Mouse (Mus musculus) forebrain, embryonic 16.5 days (tissue): ENCODE data around the gene Nmd3. TPM values are rescaled to one million over a fixed set of nuclear protein-coding genes. Genes with fewer than 3 reads are reported as not detected.

Experiments used
- ATAC-seq: fragments of 200-750 bp; cut with Nextera tagmentation; 2 replicates; pipeline ENCODE4 v1.8.0; 2017; ENCODE audit warnings: mild to moderate bottlenecking, moderate library complexity
- H3K27ac ChIP-seq: fragments of 300-500 bp; sonication (generic); 2 replicates; pipeline ENCODE4 v1.5.1; 2014; ENCODE audit warnings: low read length, control low read depth
- H3K27me3 ChIP-seq: fragments of 300-500 bp; sonication (generic); replicated peaks from 2 replicates; pipeline ENCODE4 v1.6.1; 2014; ENCODE audit warnings: low read length; ENCODE audit not compliant: control insufficient read depth, insufficient read depth
- H3K36me3 ChIP-seq: fragments of 300-500 bp; sonication (generic); 2 replicates; pipeline ENCODE4 v1.6.1; 2014; ENCODE audit not compliant: control insufficient read depth, insufficient read depth
- H3K4me1 ChIP-seq: fragments of 300-500 bp; sonication (generic); replicated peaks from 2 replicates; pipeline ENCODE4 v1.6.1; 2014; ENCODE audit warnings: low read length; ENCODE audit not compliant: control insufficient read depth, insufficient read depth
- H3K4me2 ChIP-seq: fragments of 300-500 bp; sonication (generic); 2 replicates; pipeline ENCODE4 v1.6.1; 2014; ENCODE audit warnings: mild to moderate bottlenecking, low read length, control low read depth
- H3K4me3 ChIP-seq: fragments of 300-500 bp; sonication (generic); replicated peaks from 2 replicates; pipeline ENCODE4 v1.5.1; 2014; ENCODE audit warnings: mild to moderate bottlenecking, low read length, control low read depth
- H3K9ac ChIP-seq: fragments of 300-500 bp; sonication (generic); replicated peaks from 2 replicates; pipeline ENCODE4 v1.6.1; 2014; ENCODE audit warnings: low read depth, low read length, control low read depth
- H3K9me3 ChIP-seq: fragments of 300-500 bp; sonication (generic); 2 replicates; pipeline ENCODE4 v1.6.1; 2016; ENCODE audit warnings: low read length; ENCODE audit not compliant: control insufficient read depth
- WGBS: fragments of 180-500 bp; shearing (Covaris S2); extraction: QIAGEN DNeasy Blood & Tissue Kit; methylation state at CpG from one replicate; pipeline ENCODE4 v1.1.7; 2014; 5-methylcytosine and 5-hydroxymethylcytosine counted together
- polyA plus RNA-seq: library from polyadenylated mRNA; unstranded; fragments of >200 nt; fragmentation: Nextera tagmentation; extraction: Ambion mirVana; gene quantifications from 2 replicates; pipeline ENCODE4 v1.2.1, GENCODE M21; 2015

Nmd3 gene
- polyA plus RNA-seq, 1 experiment from 2014 or later = 112 TPM

GRCm38 (mm10) chr3:69792823-69793417, 71.1 kb downstream of the Nmd3 start:
- no peak overlapping the region for H3K9ac ChIP-seq
- no peak overlapping the region for H3K4me3 ChIP-seq
- H3K4me2 ChIP-seq = no peak overlapping the region
- H3K27me3 ChIP-seq = no peaks in the 10 kb centered on the region
- 71% methylated on average over 3 of the region's 3 CpGs for WGBS
- no peak for ATAC-seq
- no peaks in the 10 kb centered on the region for H3K36me3 ChIP-seq
- no peaks in the 10 kb centered on the region for H3K4me1 ChIP-seq
- H3K9me3 ChIP-seq = no peaks in the 10 kb centered on the region
- H3K27ac ChIP-seq = no peak overlapping the region

- Histone ChIP-seq H3K4me2 (no peak overlapping the region), H3K4me1 (no peaks in the 10 kb centered on the region), H3K36me3 (no peaks in the 10 kb centered on the region), H3K9me3 (no peaks in the 10 kb centered on the region), H3K4me3 (no peak overlapping the region), H3K27me3 (no peaks in the 10 kb centered on the region), H3K27ac (no peak overlapping the region), H3K9ac (no peak overlapping the region)
- WGBS = 76% methylated on average over 4 of the region's 4 CpGs
- ATAC-seq = no peak
These were observed 75.7 kb downstream of the Nmd3 start for GRCm38 (mm10) chr3:69797533-69797932.

- H3K9me3 ChIP-seq = no peaks in the 10 kb centered on the region
- ATAC-seq = no peak
- no peaks in the 10 kb centered on the region for H3K36me3 ChIP-seq
- WGBS = 90% methylated on average over 2 of the region's 2 CpGs
- H3K4me1 ChIP-seq = no peaks in the 10 kb centered on the region
- H3K27ac ChIP-seq = no peak overlapping the region
- H3K9ac ChIP-seq = no peak overlapping the region
- no peaks in the 10 kb centered on the region for H3K27me3 ChIP-seq
- H3K4me3 ChIP-seq = no peak overlapping the region
- no peak overlapping the region for H3K4me2 ChIP-seq
These were observed 76.2 kb downstream of the Nmd3 start for GRCm38 (mm10) chr3:69797969-69798368.

DNA sequence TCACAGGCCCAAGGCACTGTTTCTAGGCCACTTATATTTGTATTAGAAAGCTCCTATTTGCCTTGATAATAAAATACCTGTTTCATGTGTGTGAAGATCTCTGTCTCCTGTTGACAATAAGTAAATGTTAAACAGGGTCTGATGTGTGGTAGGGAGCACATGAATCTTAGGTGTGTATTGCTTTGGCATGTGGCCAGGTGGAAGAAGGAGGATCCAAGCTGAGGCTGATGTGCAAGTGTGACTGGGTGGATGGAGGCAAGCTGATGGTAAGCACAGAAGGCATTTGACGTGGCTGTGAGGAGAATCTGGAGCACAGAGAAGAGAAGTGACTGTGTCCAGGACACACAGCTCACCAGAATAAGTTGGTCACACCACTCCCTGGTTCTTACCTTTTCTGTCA, 77.3 kb downstream of the Nmd3 start:
- Histone ChIP-seq H3K4me1 (no peaks in the 10 kb centered on the region), H3K4me3 (no peak overlapping the region), H3K27me3 (no peaks in the 10 kb centered on the region), H3K27ac (no peak overlapping the region), H3K9ac (no peak overlapping the region), H3K9me3 (no peaks in the 10 kb centered on the region), H3K36me3 (no peaks in the 10 kb centered on the region), H3K4me2 (no peak overlapping the region)
- no peak for ATAC-seq
- WGBS = 74% methylated on average over 1 of the region's 1 CpGs

GRCm38 (mm10) chr3:69800829-69801384, 79.1 kb downstream of the Nmd3 start:
- no peaks in the 10 kb centered on the region for H3K4me1 ChIP-seq
- no peaks in the 10 kb centered on the region for H3K36me3 ChIP-seq
- no peak overlapping the region for H3K27ac ChIP-seq
- ATAC-seq = no peak
- 64% methylated on average over 7 of the region's 7 CpGs for WGBS
- no peaks in the 10 kb centered on the region for H3K9me3 ChIP-seq
- no peak overlapping the region for H3K4me3 ChIP-seq
- no peak overlapping the region for H3K9ac ChIP-seq
- H3K4me2 ChIP-seq = no peak overlapping the region
- H3K27me3 ChIP-seq = no peaks in the 10 kb centered on the region

GRCm38 (mm10) chr3:69803137-69803536, 81.4 kb downstream of the Nmd3 start:
- no peak overlapping the region for H3K4me2 ChIP-seq
- no peak overlapping the region for H3K4me3 ChIP-seq
- H3K27ac ChIP-seq = no peak overlapping the region
- no peaks in the 10 kb centered on the region for H3K27me3 ChIP-seq
- no peaks in the 10 kb centered on the region for H3K36me3 ChIP-seq
- H3K9ac ChIP-seq = no peak overlapping the region
- WGBS = 88% methylated on average over 1 of the region's 1 CpGs
- H3K9me3 ChIP-seq = no peaks in the 10 kb centered on the region
- no peak for ATAC-seq
- no peaks in the 10 kb centered on the region for H3K4me1 ChIP-seq

Other genes with a start within 250 kb of the Nmd3 start
- gene B3galnt1, start 123.0 kb upstream of the Nmd3 start, polyA plus RNA-seq = 94.8 and 103 TPM in 2 replicates
- gene Sptssb, start 138.0 kb downstream of the Nmd3 start, polyA plus RNA-seq = 0.18 and 0.40 TPM in 2 replicates